In the genomic region with DNA sequence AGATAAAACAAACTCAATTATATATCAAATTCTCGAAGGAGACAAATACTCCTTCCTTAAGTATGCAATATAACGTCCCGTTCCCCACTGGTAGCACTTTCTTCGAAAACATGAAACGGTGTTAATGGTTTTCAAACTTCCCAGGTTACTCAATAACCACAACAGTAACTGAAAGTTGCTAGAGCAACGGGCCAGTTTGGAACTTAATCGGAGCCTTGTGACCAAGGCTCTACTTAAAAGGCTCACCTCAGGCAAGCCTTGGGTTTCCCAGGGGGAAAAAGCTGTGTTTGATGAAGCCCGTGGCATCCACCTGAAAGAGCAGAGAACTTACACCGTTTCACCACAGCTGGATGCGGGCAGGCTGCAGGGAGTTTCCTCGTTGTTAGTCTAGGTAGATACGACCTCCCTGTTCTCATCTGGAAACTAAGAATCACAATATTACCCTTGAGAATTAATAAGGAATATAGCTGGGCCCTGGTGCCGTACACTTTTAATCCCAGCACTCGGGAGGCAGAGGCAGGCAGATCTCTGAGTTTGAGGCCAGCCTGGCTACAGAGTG, we compare ENCODE assay signal across 21 mouse cellular contexts. TPM values are rescaled to one million over a fixed set of nuclear protein-coding genes. Genes with fewer than 3 reads are reported as not detected.
DNase-seq lines count a peak whose midpoint lies in the region; ATAC-seq and TF ChIP-seq lines count a peak whose summit lies in the region.
"Had no signal": no experiment of that assay in that cellular context is flagged by ENCODE, and none has a peak within 500 bp of the region (broad histone marks: within the 10 kb centered on the region; RNA-seq: fewer than 3 reads in every experiment).

No protein-coding gene starts in this region.

- no peak for DNase-seq in lung, postnatal 25 days (ENCODE audit: low spot score)
- peak; percentile 87 for DNase-seq in kidney, adult 2 months
- peak; percentile 41 for DNase-seq in kidney, postnatal 0 days (ENCODE audit: low spot score)
- DNase-seq in cerebellum, postnatal 25 days = no peak
- DNase-seq: adrenal gland, postnatal 14 days; cerebellum, adult 11 months; cerebellum, postnatal 10 days; gastrocnemius, postnatal 25 days; layer of hippocampus, postnatal 36 days; right cerebral cortex, postnatal 25 days; thymus, adult 2 months had no signal

- TF ChIP-seq POLR2A in kidney, adult 2 months (IDR thresholded peaks at IDR 0.05; ENCODE audit: low read depth, low read length) = no peak

- no peak for TF ChIP-seq CTCF in kidney, adult 2 months (conservative IDR thresholded peaks at IDR 0.05; ENCODE audit: insufficient read depth, insufficient read length, low read depth, low read length)
- no peak for TF ChIP-seq CTCF in kidney, postnatal 0 days (IDR thresholded peaks at IDR 0.05; ENCODE audit: low read depth)

- H3K27me3 ChIP-seq in lung, embryonic 16.5 days (ENCODE audit: control insufficient read depth, insufficient read depth, low read depth, low read length) = no peaks in the 10 kb centered on the region
- H3K27me3 ChIP-seq in kidney, adult 2 months (replicated peaks; ENCODE audit: control insufficient read depth, insufficient read depth, low read length) = no peaks in the 10 kb centered on the region
- H3K27me3 ChIP-seq in kidney, postnatal 0 days (ENCODE audit: insufficient read depth, low read length) = no peaks in the 10 kb centered on the region
- no peaks in the 10 kb centered on the region for H3K27me3 ChIP-seq in intestine, embryonic 15.5 days (replicated peaks)
- H3K27me3 ChIP-seq: embryonic facial prominence, embryonic 13.5 days; hindbrain, embryonic 12.5 days; lung, embryonic 15.5 days; neural tube, embryonic 15.5 days; Patski had no signal

- H3K9me3 ChIP-seq in lung, embryonic 16.5 days (ENCODE audit: control insufficient read depth, low read length) = no peaks in the 10 kb centered on the region
- H3K9me3 ChIP-seq in kidney, postnatal 0 days (replicated peaks; ENCODE audit: low read length) = no peaks in the 10 kb centered on the region
- H3K9me3 ChIP-seq in intestine, embryonic 15.5 days = no peaks in the 10 kb centered on the region
- H3K9me3 ChIP-seq: hindbrain, embryonic 12.5 days; lung, embryonic 15.5 days; neural tube, embryonic 15.5 days had no signal

- 72% methylated on average over 14 of the region's 14 CpGs for WGBS in lung, embryonic 16.5 days
- WGBS in kidney, adult 2 months = 41% methylated on average over 14 of the region's 14 CpGs
- 64% methylated on average over 14 of the region's 14 CpGs for WGBS in kidney, postnatal 0 days
- 79% methylated on average over 14 of the region's 14 CpGs for WGBS in intestine, embryonic 15.5 days

- no peak overlapping the region for H3K4me2 ChIP-seq in lung, embryonic 16.5 days (ENCODE audit: low read depth, low read length)
- 0 out of 2 replicates have a peak overlapping the region, but pooled peaks have one; percentile 6 for H3K4me2 ChIP-seq in kidney, postnatal 0 days (ENCODE audit: low read length)
- no peak overlapping the region for H3K4me2 ChIP-seq in intestine, embryonic 15.5 days (replicated peaks)
- H3K4me2 ChIP-seq: embryonic facial prominence, embryonic 13.5 days; hindbrain, embryonic 12.5 days; lung, embryonic 15.5 days; neural tube, embryonic 15.5 days had no signal

- ATAC-seq in lung, embryonic 16.5 days (ENCODE audit: low read depth) = no peak
- ATAC-seq in kidney, postnatal 0 days (replicated peaks; ENCODE audit: low FRiP score, low read depth) = 0 out of 2 replicates have a peak, but pooled peaks have one; percentile 48
- no peak for ATAC-seq in intestine, embryonic 15.5 days
- no peak for ATAC-seq in CD4-positive, CD25-positive, alpha-beta regulatory T cell, adult 4 months
- ATAC-seq: forebrain, embryonic 14.5 days; midbrain, embryonic 16.5 days; Patski had no signal

- H3K9ac ChIP-seq in lung, embryonic 16.5 days (ENCODE audit: low read length) = no peak overlapping the region
- no peak overlapping the region for H3K9ac ChIP-seq in kidney, postnatal 0 days (ENCODE audit: low read depth, low read length)
- H3K9ac ChIP-seq in intestine, embryonic 15.5 days = no peak overlapping the region
- H3K9ac ChIP-seq: embryonic facial prominence, embryonic 13.5 days; hindbrain, embryonic 12.5 days; neural tube, embryonic 15.5 days had no signal

- peaks cover 63% of the 10 kb centered on the region for H3K4me1 ChIP-seq in lung, embryonic 16.5 days (replicated peaks; ENCODE audit: control insufficient read depth, insufficient read depth, low read length)
- H3K4me1 ChIP-seq in kidney, adult 2 months (ENCODE audit: control insufficient read depth, insufficient read depth, low read length) = peaks cover 42% of the 10 kb centered on the region
- H3K4me1 ChIP-seq in kidney, postnatal 0 days (replicated peaks; ENCODE audit: insufficient read depth, low read length) = peaks cover 42% of the 10 kb centered on the region
- peaks cover 29% of the 10 kb centered on the region for H3K4me1 ChIP-seq in intestine, embryonic 15.5 days (replicated peaks)

- 0 out of 2 replicates have a peak overlapping the region, but pooled peaks have one; percentile 38 for H3K27ac ChIP-seq in lung, embryonic 16.5 days (ENCODE audit: low read length)
- H3K27ac ChIP-seq in kidney, adult 2 months (ENCODE audit: insufficient read depth, low read depth, low read length) = peak overlapping the region; percentile 74; the same call in 1 of the 2 replicates
- peak overlapping the region; percentile 79 for H3K27ac ChIP-seq in kidney, postnatal 0 days
- H3K27ac ChIP-seq in intestine, embryonic 15.5 days = no peak overlapping the region
- H3K27ac ChIP-seq: embryonic facial prominence, embryonic 13.5 days; hindbrain, embryonic 12.5 days; neural tube, embryonic 15.5 days had no signal

- H3K36me3 ChIP-seq in lung, embryonic 16.5 days (ENCODE audit: control insufficient read depth, insufficient read depth, low read length) = no peaks in the 10 kb centered on the region; the same call in 1 of the 2 replicates
- H3K36me3 ChIP-seq in kidney, adult 2 months (ENCODE audit: control insufficient read depth, insufficient read depth, low read length) = no peaks in the 10 kb centered on the region
- H3K36me3 ChIP-seq in kidney, postnatal 0 days (ENCODE audit: insufficient read depth, low read length) = 0 out of 2 replicates have a peak, but pooled peaks cover 3% of the 10 kb centered on the region
- H3K36me3 ChIP-seq in intestine, embryonic 15.5 days = 0 out of 2 replicates have a peak, but pooled peaks cover 2% of the 10 kb centered on the region
- H3K36me3 ChIP-seq: hindbrain, embryonic 12.5 days; neural tube, embryonic 15.5 days had no signal

- no peak overlapping the region for H3K4me3 ChIP-seq in lung, embryonic 16.5 days (ENCODE audit: low read length)
- H3K4me3 ChIP-seq in kidney, adult 2 months (ENCODE audit: insufficient read depth, low read depth, low read length) = no peak overlapping the region
- H3K4me3 ChIP-seq in kidney, postnatal 0 days (replicated peaks; ENCODE audit: low read depth, low read length) = no peak overlapping the region
- H3K4me3 ChIP-seq in intestine, embryonic 15.5 days (replicated peaks) = no peak overlapping the region
- H3K4me3 ChIP-seq: embryonic facial prominence, embryonic 13.5 days; hindbrain, embryonic 12.5 days; lung, embryonic 15.5 days; neural tube, embryonic 15.5 days had no signal

RNA-seq across cellular contexts. Expression of a gene that starts 25.4 kb away (rescaled TPM):
- 36.3 and 36.9 TPM in 2 replicates for polyA plus RNA-seq in lung, embryonic 16.5 days (2015; fragmentation: Nextera tagmentation; extraction: Ambion mirVana)
- polyA plus RNA-seq in kidney, adult 2 months (2012; rRNA removed) = 12.1 and 14.2 TPM in 2 replicates
- 23.1 and 24.2 TPM in 2 replicates for polyA plus RNA-seq in kidney, postnatal 0 days (2015; fragmentation: Nextera tagmentation; extraction: Ambion mirVana)
- polyA plus RNA-seq in intestine, embryonic 15.5 days (2015; fragmentation: Nextera tagmentation; extraction: Ambion mirVana) = 20.1 and 21.7 TPM in 2 replicates
- under 1 TPM; 0.28 to 0.51 TPM for polyA plus RNA-seq in CD4-positive, CD25-positive, alpha-beta regulatory T cell, adult 4 months (2017; shearing (Covaris generic))

Comparison
In these comparisons a context has a peak if more than half of its experiments do, and no peak if none do; other contexts are left out.
1. DNase-seq: peak in kidney, adult 2 months (single experiment) and kidney, postnatal 0 days (single experiment); none in lung, postnatal 25 days (single experiment) and cerebellum, postnatal 25 days (0 of 2).